9 mouse cellular contexts compared by ENCODE assay signal in the genomic region with DNA sequence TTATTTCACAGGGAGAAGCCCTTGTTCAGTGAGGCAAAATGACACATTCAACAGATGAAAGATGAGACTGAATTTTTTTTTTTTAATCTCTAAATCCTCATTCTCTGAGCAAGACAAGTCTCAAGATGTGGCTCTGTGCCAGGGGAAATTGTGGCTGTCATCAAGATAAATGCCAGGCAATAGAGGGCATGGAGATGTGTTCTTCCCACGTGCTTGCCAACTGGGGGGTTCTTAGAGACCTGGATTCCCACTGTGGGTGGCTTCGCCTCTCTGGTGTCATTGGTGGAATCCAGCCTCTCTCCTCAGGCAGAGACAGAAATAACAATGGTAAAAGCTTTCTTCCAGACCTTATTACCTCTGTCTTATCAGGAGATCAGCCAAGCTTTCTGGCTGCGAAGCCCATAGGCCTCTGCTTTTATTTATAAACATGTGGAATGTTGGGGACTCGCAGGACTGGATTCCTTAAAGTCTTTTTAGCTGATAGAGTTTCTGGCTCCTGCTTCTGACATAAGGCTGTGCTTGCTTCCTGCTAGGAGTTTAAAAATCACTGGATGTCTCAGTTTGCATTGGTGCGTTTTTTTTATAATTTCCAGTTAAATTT. TPM values are rescaled to one million over a fixed set of nuclear protein-coding genes. Genes with fewer than 3 reads are reported as not detected.
DNase-seq lines count a peak whose midpoint lies in the region; ATAC-seq lines count a peak whose summit lies in the region.
"Had no signal": no experiment of that assay in that cellular context is flagged by ENCODE, and none has a peak within 500 bp of the region (broad histone marks: within the 10 kb centered on the region; RNA-seq: fewer than 3 reads in every experiment).

No protein-coding gene starts in this region.

- ATAC-seq in frontal cortex, adult (ENCODE audit: low TSS enrichment) = no peak

- peak; percentile 22 to 62 for DNase-seq in frontal cortex, adult 2 months (ENCODE audit: extremely low spot score in 1 of 2, low spot score in 1 of 2)
- peak; percentile 40 for DNase-seq in kidney, postnatal 14 days
- no peak for DNase-seq in kidney, adult 8-10 months
- DNase-seq in urinary bladder, postnatal 14 days (ENCODE audit: low spot score) = peak; percentile 46
- no peak for DNase-seq in urinary bladder, adult 2 months (ENCODE audit: low spot score)
- DNase-seq in right cerebral cortex, postnatal 4 days = peak; percentile 23
- DNase-seq in urinary bladder, postnatal 25 days (ENCODE audit: low spot score) = no peak
- DNase-seq: gastrocnemius, postnatal 36 days had no signal

RNA-seq across cellular contexts. Expression of a gene that starts 41.1 kb away (rescaled TPM):
- polyA plus RNA-seq in frontal cortex, adult 2 months (2012; rRNA removed) = 7.6 and 8.4 TPM in 2 replicates
- polyA plus RNA-seq in urinary bladder, adult 2 months (2012; rRNA removed) = 49.8 and 62.9 TPM in 2 replicates

RNA-seq across cellular contexts. Expression of a gene that starts 45.1 kb away (rescaled TPM):
- 90.4 and 99.2 TPM in 2 replicates for polyA plus RNA-seq in frontal cortex, adult 2 months (2012; rRNA removed)
- 67.7 and 72.6 TPM in 2 replicates for polyA plus RNA-seq in urinary bladder, adult 2 months (2012; rRNA removed)

Comparison
In these comparisons a context has a peak if more than half of its experiments do, and no peak if none do; other contexts are left out.
1. DNase-seq: peak in frontal cortex, adult 2 months (2 of 2), kidney, postnatal 14 days (single experiment), urinary bladder, postnatal 14 days (single experiment) and right cerebral cortex, postnatal 4 days (single experiment); none in kidney, adult 8-10 months (0 of 2), urinary bladder, adult 2 months (single experiment) and urinary bladder, postnatal 25 days (single experiment).